Mouse (Mus musculus): ENCODE measurements around the gene Tprn. TPM values are rescaled to one million over a fixed set of nuclear protein-coding genes. Genes with fewer than 3 reads are reported as not detected.

Tprn gene
- polyA plus RNA-seq, 2 experiments, result 2.4 to 2.6 TPM

- Histone ChIP-seq H3K9me3 (ENCODE audit: control insufficient read depth, low read length) (no peaks in the 10 kb centered on the region), H3K27ac (no peak overlapping the region), H3K9ac (replicated peaks) (no peak overlapping the region), H3K4me3 (ENCODE audit: insufficient read depth in 1 of 2, low read depth in 2 of 2, low read length in 2 of 2) (0 out of 4 replicates have a peak overlapping the region, but pooled peaks of 1 of the 2 experiments have one; percentile 8), H3K36me3 (replicated peaks; ENCODE audit: control insufficient read depth, insufficient read depth, low read depth) (peaks cover 24% of the 10 kb centered on the region), H3K4me2 (ENCODE audit: low read depth) (no peak overlapping the region), H3K4me1 (replicated peaks; ENCODE audit: control insufficient read depth in 2 of 2, insufficient read depth in 2 of 2, low read length in 1 of 2) (peaks cover 5 to 10% of the 10 kb centered on the region in 2 experiments), H3K27me3 (ENCODE audit: control insufficient read depth, insufficient read depth, low read length) (no peaks in the 10 kb centered on the region)
- DNase-seq (ENCODE audit: low read depth in 3 of 3, low spot score in 3 of 3), result no peak
- 61% methylated on average over 5 of the region's 5 CpGs for WGBS (ENCODE audit: insufficient replicate concordance)
- ATAC-seq (ENCODE audit: insufficient read depth), result no peak
- TF ChIP-seq CTCF (IDR thresholded peaks at IDR 0.05; ENCODE audit: low read depth) (no peak), EP300 (IDR thresholded peaks at IDR 0.05; ENCODE audit: low read depth) (no peak)
Observed at GRCm38 (mm10) chr2:25221331-25221772, 41.1 kb upstream of the Tprn start.

GRCm38 (mm10) chr2:25223681-25224491, 38.5 kb upstream of the Tprn start:
- peaks cover 24% of the 10 kb centered on the region for H3K36me3 ChIP-seq (replicated peaks; ENCODE audit: control insufficient read depth, insufficient read depth, low read depth)
- H3K27ac ChIP-seq, result peak overlapping the region; percentile 100
- H3K4me2 ChIP-seq (ENCODE audit: low read depth), result peak overlapping the region; percentile 81
- H3K4me1 ChIP-seq (replicated peaks; ENCODE audit: control insufficient read depth in 2 of 2, insufficient read depth in 2 of 2, low read length in 1 of 2), result peaks cover 5 to 13% of the 10 kb centered on the region in 2 experiments
- H3K4me3 ChIP-seq (ENCODE audit: insufficient read depth in 1 of 2, low read depth in 2 of 2, low read length in 2 of 2), result peak overlapping the region; percentile 90 to 96
- TF ChIP-seq CTCF (IDR thresholded peaks at IDR 0.05; ENCODE audit: low read depth) (no peak), EP300 (IDR thresholded peaks at IDR 0.05; ENCODE audit: low read depth) (peak; percentile 39; the same call in 1 of the 2 replicates)
- no peaks in the 10 kb centered on the region for H3K27me3 ChIP-seq (ENCODE audit: control insufficient read depth, insufficient read depth, low read length)
- H3K9me3 ChIP-seq (ENCODE audit: control insufficient read depth, low read length), result no peaks in the 10 kb centered on the region
- peak; percentile 86 to 90 (median 87) for DNase-seq (ENCODE audit: low read depth in 3 of 3, low spot score in 3 of 3)
- WGBS (ENCODE audit: insufficient replicate concordance), result under 1% methylated on average over 52 of the region's 53 CpGs
- peak; percentile 76 for ATAC-seq (ENCODE audit: insufficient read depth)
- peak overlapping the region; percentile 100 for H3K9ac ChIP-seq (replicated peaks)

DNA sequence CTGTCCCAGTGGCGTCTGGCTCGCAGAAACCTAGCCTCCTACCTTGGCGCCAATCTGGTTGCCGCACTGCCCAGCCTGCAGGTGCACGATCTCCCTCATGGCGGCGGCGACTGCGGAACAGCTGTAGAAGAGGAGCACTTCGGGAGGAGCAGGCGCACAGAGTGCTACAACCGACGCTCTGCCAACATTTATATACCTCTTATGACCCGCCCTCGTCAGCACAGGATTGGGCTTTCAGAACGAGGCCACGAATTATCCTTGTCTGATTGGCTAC, 38.0 kb upstream of the Tprn start, which contains the start of gene Tubb4b:
Tubb4b (minus strand) TSS at position 211 of the 274 bp plus-strand sequence.
- DNase-seq (ENCODE audit: low read depth in 3 of 3, low spot score in 3 of 3), result no peak
- no peak for ATAC-seq (ENCODE audit: insufficient read depth)
- Histone ChIP-seq H3K9me3 (ENCODE audit: control insufficient read depth, low read length) (no peaks in the 10 kb centered on the region), H3K27me3 (ENCODE audit: control insufficient read depth, insufficient read depth, low read length) (no peaks in the 10 kb centered on the region), H3K4me3 (ENCODE audit: insufficient read depth in 1 of 2, low read depth in 2 of 2, low read length in 2 of 2) (peak within 1 kb of the TSS; percentile 90 to 96), H3K4me2 (ENCODE audit: low read depth) (peak within 1 kb of the TSS; percentile 81), H3K9ac (replicated peaks) (peak within 1 kb of the TSS; percentile 100), H3K36me3 (replicated peaks; ENCODE audit: control insufficient read depth, insufficient read depth, low read depth) (peaks cover 24% of the 10 kb centered on the region), H3K27ac (peak within 1 kb of the TSS; percentile 100), H3K4me1 (replicated peaks; ENCODE audit: control insufficient read depth in 2 of 2, insufficient read depth in 2 of 2, low read length in 1 of 2) (peaks cover 5 to 13% of the 10 kb centered on the region in 2 experiments)
- 0% methylated on average over 17 of the region's 17 CpGs for WGBS (ENCODE audit: insufficient replicate concordance)
- TF ChIP-seq CTCF (IDR thresholded peaks at IDR 0.05; ENCODE audit: low read depth) (peak; percentile 43), EP300 (IDR thresholded peaks at IDR 0.05; ENCODE audit: low read depth) (0 out of 2 replicates have a peak, but pooled peaks have one; percentile 43)

DNA sequence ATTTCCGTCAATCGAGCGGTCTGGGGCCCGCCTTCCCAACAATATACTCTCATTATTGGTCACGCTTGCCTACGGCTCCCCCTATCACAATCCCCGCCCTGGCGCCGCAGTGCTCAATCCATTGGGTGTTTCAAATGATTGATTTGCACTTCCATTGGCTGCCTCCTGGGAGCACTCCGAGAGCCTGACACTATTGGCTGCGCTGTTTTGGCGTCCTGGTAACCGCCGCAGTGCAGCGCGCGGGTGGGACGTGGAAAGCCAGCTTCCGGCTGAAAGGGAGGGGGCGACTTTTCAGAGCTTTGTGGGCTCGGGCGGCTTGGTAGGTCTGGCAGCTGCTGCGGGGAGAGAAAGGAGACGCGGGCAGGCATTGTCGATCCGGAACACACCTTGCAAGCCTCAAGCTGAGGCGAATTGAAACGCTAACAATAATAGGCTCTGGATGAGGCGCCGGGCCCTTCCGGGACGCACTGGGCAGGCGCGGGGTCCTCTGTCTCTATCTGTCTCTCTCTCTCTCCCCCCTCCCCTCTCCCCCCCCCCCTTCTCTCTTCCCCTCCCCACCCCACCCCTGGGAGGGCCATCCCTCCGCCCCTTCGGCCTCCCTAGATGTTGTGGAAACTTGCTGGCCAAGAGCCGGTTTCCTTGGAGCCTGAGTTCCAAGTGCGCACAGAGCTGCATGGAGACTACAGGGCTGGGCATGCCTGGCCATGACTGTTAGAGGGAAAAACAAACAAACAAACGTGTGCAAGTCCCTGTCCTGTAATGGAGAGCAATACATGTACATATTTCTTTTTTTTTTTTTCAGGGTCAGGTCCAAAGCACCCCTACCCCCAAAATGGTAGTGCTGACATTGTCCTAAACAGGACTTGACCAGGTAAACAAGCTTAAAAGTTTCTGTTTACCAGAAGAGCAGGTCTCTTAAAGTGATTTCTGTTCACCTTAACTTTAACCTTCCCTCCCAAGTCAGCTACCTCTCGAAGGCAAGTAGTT, 37.4 kb upstream of the Tprn start:
- Histone ChIP-seq H3K4me3 (ENCODE audit: insufficient read depth in 1 of 2, low read depth in 2 of 2, low read length in 2 of 2) (peak overlapping the region; percentile 86 to 96), H3K4me2 (ENCODE audit: low read depth) (peak overlapping the region; percentile 77), H3K36me3 (replicated peaks; ENCODE audit: control insufficient read depth, insufficient read depth, low read depth) (peaks cover 24% of the 10 kb centered on the region), H3K9me3 (ENCODE audit: control insufficient read depth, low read length) (no peaks in the 10 kb centered on the region), H3K9ac (replicated peaks) (peak overlapping the region; percentile 84), H3K27me3 (ENCODE audit: control insufficient read depth, insufficient read depth, low read length) (no peaks in the 10 kb centered on the region), H3K4me1 (replicated peaks; ENCODE audit: control insufficient read depth in 2 of 2, insufficient read depth in 2 of 2, low read length in 1 of 2) (peaks cover 5 to 13% of the 10 kb centered on the region in 2 experiments), H3K27ac (peak overlapping the region; percentile 91)
- TF ChIP-seq EP300 (IDR thresholded peaks at IDR 0.05; ENCODE audit: low read depth), result no peak; the same call in 1 of the 2 replicates
- TF ChIP-seq CTCF (IDR thresholded peaks at IDR 0.05; ENCODE audit: low read depth), result no peak; the same call in 1 of the 2 replicates
- ATAC-seq (ENCODE audit: insufficient read depth) (peak; percentile 87), DNase-seq (ENCODE audit: low read depth in 3 of 3, low spot score in 3 of 3) (peak; percentile 99 to 100 (median 99))
- 2% methylated on average over 41 of the region's 41 CpGs for WGBS (ENCODE audit: insufficient replicate concordance)

Data from liver, embryonic 14.5 days (tissue).